Mouse (Mus musculus) E14TG2a.4 (cell line): ENCODE data around the gene Olfr974.

ENCODE experiments used
- H3K27me3 ChIP-seq: 2 replicates; pipeline ENCODE4 v1.6.1; 2014; ENCODE audit warnings: low read length, control low read depth; ENCODE audit not compliant: insufficient read depth
- H3K36me3 ChIP-seq: 2 replicates; pipeline ENCODE4 v1.6.1; 2014; ENCODE audit warnings: low read length, control low read depth; ENCODE audit not compliant: insufficient read depth
- H3K4me1 ChIP-seq: replicated peaks from 2 replicates; pipeline ENCODE4 v1.6.1; 2014; ENCODE audit warnings: low read depth, low read length, control low read depth
- H3K4me3 ChIP-seq: replicated peaks from 2 replicates; pipeline ENCODE4 v1.5.1; 2014; ENCODE audit warnings: mild to moderate bottlenecking, low read length
- H3K9me3 ChIP-seq: 2 replicates; pipeline ENCODE4 v1.6.1; 2014; ENCODE audit warnings: low read length, control low read depth
- CTCF ChIP-seq: conservative IDR thresholded peaks from 2 replicates; pipeline ENCODE4 v1.5.1; 2014; ENCODE audit warnings: low read length
- NANOG ChIP-seq: IDR thresholded peaks from 2 replicates; pipeline ENCODE4 v1.6.1; 2014; ENCODE audit warnings: borderline replicate concordance, low read length, mixed read lengths
- POU5F1 ChIP-seq: IDR thresholded peaks from 2 replicates; pipeline ENCODE4 v1.6.1; 2014; ENCODE audit warnings: low read length, borderline replicate concordance

Gene Olfr974

DNA sequence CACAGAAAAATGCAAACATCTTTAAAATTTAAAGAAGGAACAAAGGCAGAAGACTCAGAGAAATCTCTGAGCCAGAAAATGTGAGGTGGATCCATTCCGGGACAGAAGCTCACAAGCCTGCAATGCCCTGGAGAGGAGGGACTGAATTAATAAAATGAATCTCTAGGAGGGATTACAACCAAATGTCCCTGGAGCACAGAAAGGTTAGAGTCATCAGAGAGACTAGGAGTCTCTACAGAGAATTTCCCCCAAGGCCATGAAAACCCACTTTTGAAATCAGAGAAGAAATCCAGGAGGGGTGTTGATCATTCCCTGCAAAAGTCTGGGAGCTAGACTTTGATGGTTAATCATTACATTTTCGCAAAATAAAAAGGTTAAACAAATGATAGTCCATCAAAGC, 54.5 kb downstream of the Olfr974 start, which contains the start of gene Olfr978:
Gene Olfr978, plus strand, starts transcription at position 301 of the 400 bp plus-strand sequence.
- Histone ChIP-seq H3K9me3 (no peaks in the 10 kb centered on the region), H3K27me3 (no peaks in the 10 kb centered on the region), H3K4me1 (no peaks in the 10 kb centered on the region), H3K36me3 (no peaks in the 10 kb centered on the region), H3K4me3 (no peak within 1 kb of the TSS)
- TF ChIP-seq POU5F1 (no peak), NANOG (no peak), CTCF (no peak)
